Mouse (Mus musculus): Measurements from ENCODE around the gene Mup1.
"Not testable (repeated sequence)": the region's sequence is repeated elsewhere in the genome, so short reads cannot be mapped to it uniquely, and the experiment has no call there.

Mup1 gene

GRCm38 (mm10) chr4:60501860-60502259 lies at the start of gene Mup1:
Gene Mup1 (minus strand): TSS chr4:60501960.
- DNase-seq (ENCODE audit: low spot score in 2 of 2), result not testable (repeated sequence)

Measured in urinary bladder, adult 18-20 months (tissue).